Mouse (Mus musculus) liver, postnatal 0 days (tissue): ENCODE results near the gene Mical3. TPM values are rescaled to one million over a fixed set of nuclear protein-coding genes. Genes with fewer than 3 reads are reported as not detected.

Source experiments
- ATAC-seq: fragments of 200-750 bp; cut with Nextera tagmentation; 2 replicates; pipeline ENCODE4 v1.8.0; 2017; ENCODE audit warnings: mild to moderate bottlenecking, moderate library complexity
- DNase-seq: peaks from one replicate; pipeline ENCODE4 v3.0.0-alpha.2; 2016
- H3K27ac ChIP-seq: fragments of 300-500 bp; sonication (generic); 2 replicates; pipeline ENCODE4 v1.5.1; 2014; ENCODE audit warnings: antibody characterized with exemption, moderate library complexity, mild to moderate bottlenecking, low read depth
- H3K27me3 ChIP-seq: fragments of 300-500 bp; sonication (generic); 2 replicates; pipeline ENCODE4 v1.6.1; 2014; ENCODE audit warnings: low read length, control low read depth, mixed read lengths; ENCODE audit not compliant: insufficient read depth
- H3K36me3 ChIP-seq: fragments of 300-500 bp; sonication (generic); replicated peaks from 2 replicates; pipeline ENCODE4 v1.6.1; 2014; ENCODE audit warnings: mild to moderate bottlenecking, control low read depth, low read length, moderate library complexity, mixed read lengths; ENCODE audit not compliant: insufficient read depth
- H3K4me1 ChIP-seq: fragments of 300-500 bp; sonication (generic); 2 replicates; pipeline ENCODE4 v1.6.1; 2014; ENCODE audit warnings: antibody characterized with exemption, mild to moderate bottlenecking, control low read depth; ENCODE audit not compliant: insufficient read depth
- H3K4me2 ChIP-seq: fragments of 300-500 bp; sonication (generic); 2 replicates; pipeline ENCODE4 v1.6.1; 2014; ENCODE audit warnings: low read depth, mild to moderate bottlenecking, low read length, moderate library complexity, mixed read lengths
- H3K4me3 ChIP-seq: fragments of 300-500 bp; sonication (generic); 2 replicates; pipeline ENCODE4 v1.5.1; 2014; ENCODE audit warnings: low read depth, low read length
- H3K9ac ChIP-seq: fragments of 300-500 bp; sonication (generic); replicated peaks from 2 replicates; pipeline ENCODE4 v1.6.1; 2014; ENCODE audit warnings: mild to moderate bottlenecking, moderate library complexity
- H3K9me3 ChIP-seq: fragments of 300-500 bp; sonication (generic); 2 replicates; pipeline ENCODE4 v1.6.1; 2016; ENCODE audit warnings: mild to moderate bottlenecking, control low read depth, low read length, mixed read lengths
- CTCF ChIP-seq: sonication (generic); IDR thresholded peaks from 2 replicates; pipeline ENCODE4 v1.5.1; 2016; ENCODE audit warnings: antibody characterized with exemption, low read depth
- EP300 ChIP-seq: IDR thresholded peaks from 2 replicates; pipeline ENCODE4 v1.6.1; 2016; ENCODE audit warnings: antibody characterized with exemption, low read depth, mild to moderate bottlenecking
- WGBS: fragments of 180-500 bp; shearing (Covaris S2); extraction: QIAGEN DNeasy Blood & Tissue Kit; methylation state at CpG from one replicate; pipeline ENCODE4 v1.1.7; 2014; ENCODE audit not compliant: insufficient replicate concordance; 5-methylcytosine and 5-hydroxymethylcytosine counted together
- polyA plus RNA-seq: library from polyadenylated mRNA; unstranded; fragments of >200 nt; fragmentation: Nextera tagmentation; extraction: Ambion mirVana; gene quantifications from 2 replicates; pipeline ENCODE4 v1.2.1, GENCODE M21; 2015

Mical3 gene
- polyA plus RNA-seq, 1 experiment from 2014 or later: 4.5 TPM

DNA sequence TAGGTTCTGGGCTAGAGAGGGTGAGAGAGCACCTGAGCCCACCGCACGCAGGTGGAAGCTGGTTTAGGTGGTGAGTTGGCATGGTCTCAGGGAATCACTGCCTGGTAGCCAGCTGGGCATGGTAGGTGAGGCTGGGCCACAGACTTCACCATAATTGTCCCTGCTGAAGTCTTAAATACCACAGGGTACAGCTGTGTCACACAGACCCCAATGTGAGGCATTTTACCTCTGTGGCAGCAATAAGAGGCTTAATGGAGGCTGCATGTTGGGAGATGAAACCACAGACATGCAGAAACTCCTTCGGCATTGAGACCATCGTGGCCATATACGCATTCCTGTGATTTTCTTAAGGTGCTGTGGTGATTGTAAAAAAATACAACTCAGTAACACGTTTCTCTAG is 178.3 kb downstream of the Mical3 start:
- DNase-seq (no peak), ATAC-seq (no peak)
- no peak overlapping the region for H3K4me2 ChIP-seq
- H3K4me3 ChIP-seq: no peak overlapping the region
- H3K9me3 ChIP-seq: no peaks in the 10 kb centered on the region
- peaks cover 26% of the 10 kb centered on the region for H3K36me3 ChIP-seq
- no peak overlapping the region for H3K9ac ChIP-seq
- peaks cover 32% of the 10 kb centered on the region for H3K4me1 ChIP-seq
- no peak overlapping the region for H3K27ac ChIP-seq
- no peak for TF ChIP-seq EP300
- TF ChIP-seq CTCF: no peak
- H3K27me3 ChIP-seq: no peaks in the 10 kb centered on the region
- 95% methylated on average over 6 of the region's 6 CpGs for WGBS

DNA sequence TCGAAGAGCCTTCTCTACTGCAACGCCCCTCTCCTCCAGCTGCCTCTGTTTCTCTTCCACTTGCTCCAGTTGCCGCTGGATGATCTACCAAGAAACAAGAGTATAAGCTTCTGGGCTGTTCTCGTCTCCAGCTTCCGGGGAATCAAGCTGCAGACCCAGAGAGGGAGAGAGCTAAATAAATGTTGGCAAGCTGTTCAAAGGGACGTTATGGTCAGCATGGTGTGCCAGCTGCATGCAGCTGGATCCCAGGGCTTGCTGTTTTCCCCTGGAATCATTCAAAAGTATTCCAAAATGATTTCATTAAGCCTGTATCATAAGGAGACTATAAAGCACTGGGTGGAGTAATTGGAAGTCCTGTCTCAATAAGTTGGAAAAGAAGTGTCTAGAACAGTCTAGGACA is 179.5 kb downstream of the Mical3 start:
- Histone ChIP-seq H3K4me3 (no peak overlapping the region), H3K4me1 (peaks cover 20% of the 10 kb centered on the region), H3K4me2 (no peak overlapping the region), H3K9ac (no peak overlapping the region), H3K36me3 (peaks cover 30% of the 10 kb centered on the region), H3K27ac (no peak overlapping the region), H3K9me3 (no peaks in the 10 kb centered on the region), H3K27me3 (no peaks in the 10 kb centered on the region)
- no peak for TF ChIP-seq CTCF
- no peak for ATAC-seq
- DNase-seq: no peak
- WGBS: 89% methylated on average over 6 of the region's 6 CpGs

DNA sequence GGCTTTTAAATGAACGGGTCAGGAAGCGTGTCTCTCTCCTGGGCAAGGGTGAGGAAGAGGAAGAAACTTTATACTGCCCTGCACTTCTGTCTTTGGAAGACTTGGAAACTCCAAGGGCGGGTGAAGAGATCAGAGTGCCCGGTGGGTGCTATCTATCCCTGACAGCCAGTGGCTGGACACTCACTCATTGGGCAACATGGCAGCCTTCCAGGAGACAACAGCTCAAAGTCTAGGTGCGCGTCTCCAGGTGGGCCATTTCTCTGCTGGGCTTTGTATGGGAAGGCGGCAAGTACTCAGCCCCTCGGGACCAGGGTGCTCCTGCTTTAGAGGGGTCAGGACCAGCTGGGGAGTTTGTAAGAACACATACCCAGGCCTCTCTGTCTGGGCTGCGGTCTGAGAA is 185.3 kb downstream of the Mical3 start:
- DNase-seq (peak; percentile 60), ATAC-seq (peak; percentile 56)
- no peaks in the 10 kb centered on the region for H3K27me3 ChIP-seq
- WGBS: 84% methylated on average over 9 of the region's 9 CpGs
- H3K4me2 ChIP-seq: no peak overlapping the region
- no peak overlapping the region for H3K9ac ChIP-seq
- peaks cover 6% of the 10 kb centered on the region; the same call in 1 of the 2 replicates for H3K36me3 ChIP-seq
- no peaks in the 10 kb centered on the region for H3K9me3 ChIP-seq
- H3K4me3 ChIP-seq: no peak overlapping the region
- TF ChIP-seq CTCF (no peak), EP300 (no peak)
- no peak overlapping the region for H3K27ac ChIP-seq
- 0 out of 2 replicates have a peak, but pooled peaks cover 2% of the 10 kb centered on the region for H3K4me1 ChIP-seq

DNA sequence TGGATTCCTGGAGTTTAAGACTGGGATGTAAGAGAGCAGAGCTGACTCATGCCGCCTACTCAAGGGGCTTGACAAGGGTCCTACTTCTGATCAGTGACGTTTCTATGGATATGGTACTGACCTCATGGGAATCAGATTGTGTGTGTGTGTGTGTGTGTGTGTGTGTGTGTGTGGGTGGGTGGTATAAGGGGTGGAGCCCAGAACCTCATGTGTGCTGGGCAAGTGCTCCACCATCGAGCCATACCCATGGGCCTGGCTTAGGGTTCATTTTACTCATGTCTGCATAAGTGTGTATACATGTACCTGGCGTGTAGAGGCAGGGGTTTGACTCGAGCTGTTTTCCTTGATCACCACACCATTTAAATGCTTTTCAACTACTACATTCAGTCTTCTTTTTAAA is 186.8 kb downstream of the Mical3 start:
- no peak for ATAC-seq
- 78% methylated on average over 5 of the region's 5 CpGs for WGBS

DNA sequence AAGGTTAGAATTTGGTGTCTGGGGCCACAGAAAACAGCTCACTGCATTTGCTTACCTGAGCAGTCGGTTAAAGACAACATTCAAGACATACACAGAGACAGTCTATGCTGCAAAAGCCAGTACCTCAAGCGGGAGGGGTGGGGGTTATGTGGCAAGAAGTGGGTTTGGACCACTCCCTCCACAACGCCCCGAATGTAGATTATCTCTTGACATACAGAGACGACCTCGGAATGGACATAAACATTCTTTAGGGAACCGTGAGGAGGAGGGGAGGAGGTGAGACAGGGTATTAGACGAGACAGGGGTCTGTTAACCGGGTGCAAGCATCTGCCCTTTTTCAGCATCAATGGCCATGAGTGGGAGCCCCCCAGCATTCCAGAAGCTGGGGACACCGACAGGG is 187.2 kb downstream of the Mical3 start:
- Histone ChIP-seq H3K9ac (no peak overlapping the region), H3K27me3 (no peaks in the 10 kb centered on the region), H3K4me3 (no peak overlapping the region), H3K4me1 (peaks cover 2% of the 10 kb centered on the region; the same call in 1 of the 2 replicates), H3K27ac (no peak overlapping the region), H3K4me2 (no peak overlapping the region), H3K36me3 (peaks cover 6% of the 10 kb centered on the region; the same call in 1 of the 2 replicates), H3K9me3 (no peaks in the 10 kb centered on the region)
- no peak for ATAC-seq
- 65% methylated on average over 10 of the region's 10 CpGs for WGBS
- no peak for TF ChIP-seq CTCF
- TF ChIP-seq EP300: no peak
- DNase-seq: no peak

More for the DNA sequence above, 186.8 kb downstream of the Mical3 start:
- no peaks in the 10 kb centered on the region for H3K27me3 ChIP-seq
- H3K4me1 ChIP-seq: peaks cover 2% of the 10 kb centered on the region; the same call in 1 of the 2 replicates
- H3K9ac ChIP-seq: no peak overlapping the region
- no peak overlapping the region for H3K4me2 ChIP-seq
- no peak overlapping the region for H3K4me3 ChIP-seq
- TF ChIP-seq EP300 (no peak), CTCF (no peak)
- DNase-seq: no peak
- peaks cover 6% of the 10 kb centered on the region; the same call in 1 of the 2 replicates for H3K36me3 ChIP-seq
- H3K9me3 ChIP-seq: no peaks in the 10 kb centered on the region
- no peak overlapping the region for H3K27ac ChIP-seq

DNA sequence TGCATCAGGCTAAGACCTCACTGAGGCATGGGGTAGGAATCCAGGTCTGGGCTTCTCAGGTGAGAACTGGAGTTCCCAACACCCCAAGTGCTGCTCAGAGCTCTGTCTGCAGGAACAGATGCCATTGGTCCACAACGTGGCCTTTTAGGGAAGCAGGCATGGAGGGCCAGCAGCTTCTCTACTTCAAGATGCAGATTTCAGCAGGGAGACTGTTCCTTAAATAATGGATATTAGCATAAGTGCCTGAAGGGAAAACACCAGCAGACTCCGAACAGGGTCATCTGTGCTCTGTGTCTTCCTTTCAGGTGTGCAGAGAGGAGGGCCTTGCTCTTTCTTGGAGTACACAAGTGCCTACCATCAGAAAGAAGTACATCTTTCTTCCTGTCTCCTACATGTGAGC is 187.7 kb downstream of the Mical3 start:
- TF ChIP-seq EP300: no peak
- TF ChIP-seq CTCF: no peak
- ATAC-seq (no peak), DNase-seq (no peak)
- Histone ChIP-seq H3K9ac (no peak overlapping the region), H3K9me3 (no peaks in the 10 kb centered on the region), H3K27ac (no peak overlapping the region), H3K4me3 (no peak overlapping the region), H3K36me3 (peaks cover 6% of the 10 kb centered on the region; the same call in 1 of the 2 replicates), H3K4me1 (peaks cover 5% of the 10 kb centered on the region), H3K4me2 (no peak overlapping the region), H3K27me3 (no peaks in the 10 kb centered on the region)
- 72% methylated on average over 2 of the region's 2 CpGs for WGBS

DNA sequence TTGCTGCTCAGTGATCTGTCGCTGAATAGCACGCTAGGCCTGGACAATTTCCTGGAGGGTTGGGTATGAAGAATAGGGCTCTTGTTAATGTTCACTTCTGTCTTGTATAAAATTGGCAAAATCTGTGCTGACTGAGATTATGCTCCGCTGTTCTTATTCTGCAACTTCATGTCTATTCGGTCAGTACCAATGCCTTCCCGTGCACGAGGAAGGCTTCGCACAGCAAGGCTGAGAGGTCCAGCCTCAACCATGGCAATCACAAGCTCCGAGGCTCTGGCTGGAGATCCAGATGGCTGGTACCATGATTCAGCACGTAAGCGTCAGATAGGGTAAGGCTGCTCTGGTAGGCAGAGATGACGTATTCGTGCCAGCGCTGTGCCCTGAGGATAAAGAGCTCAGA is 189.2 kb downstream of the Mical3 start:
- TF ChIP-seq CTCF (no peak), EP300 (no peak)
- ATAC-seq (no peak), DNase-seq (no peak)
- no peaks in the 10 kb centered on the region for H3K9me3 ChIP-seq
- H3K4me3 ChIP-seq: no peak overlapping the region
- no peaks in the 10 kb centered on the region for H3K27me3 ChIP-seq
- H3K27ac ChIP-seq: no peak overlapping the region
- peaks cover 5% of the 10 kb centered on the region for H3K4me1 ChIP-seq
- no peaks in the 10 kb centered on the region for H3K36me3 ChIP-seq
- no peak overlapping the region for H3K4me2 ChIP-seq
- no peak overlapping the region for H3K9ac ChIP-seq
- WGBS: 88% methylated on average over 13 of the region's 13 CpGs
